Comparison of ENCODE assay signal across 14 mouse cellular contexts in the genomic region with DNA sequence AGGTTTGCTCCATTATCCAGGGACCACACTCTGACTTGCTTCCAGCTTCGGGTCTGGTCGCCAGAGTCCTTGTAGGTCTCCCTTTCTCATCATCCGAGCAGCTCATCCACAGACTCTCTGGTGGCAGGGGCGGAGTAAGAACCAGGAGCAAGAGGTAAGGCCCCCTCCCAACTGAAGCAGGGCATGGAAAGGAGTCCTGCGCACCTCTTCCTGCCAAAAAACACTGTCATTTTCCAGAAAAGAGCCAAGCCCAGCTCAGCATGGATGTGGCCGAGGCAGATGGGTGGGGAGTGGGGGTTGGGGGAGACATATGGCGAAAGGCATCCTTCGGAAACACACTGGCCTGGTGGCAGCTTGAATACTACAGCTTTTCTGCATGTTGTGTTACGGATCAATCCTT. TPM values are rescaled to one million over a fixed set of nuclear protein-coding genes. Genes with fewer than 3 reads are reported as not detected.
DNase-seq lines count a peak whose midpoint lies in the region; ATAC-seq lines count a peak whose summit lies in the region.
"Had no signal": no experiment of that assay in that cellular context is flagged by ENCODE, and none has a peak within 500 bp of the region (broad histone marks: within the 10 kb centered on the region; RNA-seq: fewer than 3 reads in every experiment).

No protein-coding gene starts in this region.

- no peaks in the 10 kb centered on the region; the same call in 1 of the 2 replicates for H3K27me3 ChIP-seq in hindbrain, embryonic 10.5 days (ENCODE audit: insufficient read depth, poor library complexity, severe bottlenecking)
- no peaks in the 10 kb centered on the region for H3K27me3 ChIP-seq in hindbrain, embryonic 11.5 days (ENCODE audit: control insufficient read depth, insufficient read depth, low read length)
- no peaks in the 10 kb centered on the region for H3K27me3 ChIP-seq in hindbrain, embryonic 16.5 days (replicated peaks; ENCODE audit: control insufficient read depth, insufficient read depth, low read length)

- H3K9ac ChIP-seq in hindbrain, embryonic 11.5 days (ENCODE audit: low read depth, low read length): no peak overlapping the region
- H3K9ac ChIP-seq in hindbrain, embryonic 16.5 days (ENCODE audit: low read depth, low read length): peak overlapping the region; percentile 9; the same call in 1 of the 2 replicates
- H3K9ac ChIP-seq: liver, embryonic 14.5 days had no signal

- 78% methylated on average over 9 of the region's 9 CpGs for WGBS in hindbrain, embryonic 10.5 days
- 77% methylated on average over 9 of the region's 9 CpGs for WGBS in hindbrain, embryonic 11.5 days
- WGBS in hindbrain, embryonic 16.5 days: 54% methylated on average over 9 of the region's 9 CpGs

- no peak for ATAC-seq in hindbrain, embryonic 11.5 days (ENCODE audit: low FRiP score)
- peak; percentile 77 for ATAC-seq in cerebellum, adult (ENCODE audit: insufficient number of reproducible peaks, low FRiP score, low TSS enrichment)
- peak; percentile 12; the same call in 1 of the 2 replicates for ATAC-seq in hindbrain, embryonic 16.5 days
- ATAC-seq: intestine, embryonic 16.5 days had no signal

- DNase-seq in hindbrain, embryonic 10.5 days (ENCODE audit: low spot score): no peak
- no peak for DNase-seq in hindbrain, embryonic 11.5 days (ENCODE audit: low spot score)
- DNase-seq in cerebellum, postnatal 36 days: peak; percentile 88 to 90
- DNase-seq in kidney, postnatal 36 days: no peak
- DNase-seq in urinary bladder, postnatal 10 days (ENCODE audit: low spot score): no peak
- DNase-seq in thymus, adult 18-20 months: no peak
- DNase-seq: adrenal gland, adult 8-10 months; lung, postnatal 4 days had no signal

- H3K4me1 ChIP-seq in hindbrain, embryonic 10.5 days (replicated peaks): peaks cover 51% of the 10 kb centered on the region
- H3K4me1 ChIP-seq in hindbrain, embryonic 11.5 days (replicated peaks; ENCODE audit: control insufficient read depth, insufficient read depth, low read length): 0 out of 2 replicates have a peak, but pooled peaks cover 4% of the 10 kb centered on the region
- H3K4me1 ChIP-seq in hindbrain, embryonic 16.5 days (ENCODE audit: control insufficient read depth, insufficient read depth, low read depth, low read length): peaks cover 2% of the 10 kb centered on the region; the same call in 1 of the 2 replicates

- no peak overlapping the region for H3K4me3 ChIP-seq in hindbrain, embryonic 10.5 days
- H3K4me3 ChIP-seq in hindbrain, embryonic 11.5 days (ENCODE audit: low read depth, low read length): no peak overlapping the region
- no peak overlapping the region for H3K4me3 ChIP-seq in hindbrain, embryonic 16.5 days (ENCODE audit: low read length)

- H3K9me3 ChIP-seq in hindbrain, embryonic 10.5 days: no peaks in the 10 kb centered on the region
- no peaks in the 10 kb centered on the region for H3K9me3 ChIP-seq in hindbrain, embryonic 11.5 days (ENCODE audit: control insufficient read depth, low read length)
- H3K9me3 ChIP-seq in hindbrain, embryonic 16.5 days (ENCODE audit: control insufficient read depth, low read length): no peaks in the 10 kb centered on the region

- H3K27ac ChIP-seq in hindbrain, embryonic 10.5 days: peak overlapping the region; percentile 74
- H3K27ac ChIP-seq in hindbrain, embryonic 11.5 days (ENCODE audit: low read depth, low read length): no peak overlapping the region
- H3K27ac ChIP-seq in hindbrain, embryonic 16.5 days (ENCODE audit: low read depth, low read length): peak overlapping the region; percentile 68
- H3K27ac ChIP-seq: liver, embryonic 14.5 days had no signal

- H3K36me3 ChIP-seq in hindbrain, embryonic 10.5 days: 0 out of 2 replicates have a peak, but pooled peaks cover 3% of the 10 kb centered on the region
- no peaks in the 10 kb centered on the region for H3K36me3 ChIP-seq in hindbrain, embryonic 11.5 days (ENCODE audit: control insufficient read depth, insufficient read depth, low read length)
- peaks cover 3% of the 10 kb centered on the region; the same call in 1 of the 2 replicates for H3K36me3 ChIP-seq in hindbrain, embryonic 16.5 days (ENCODE audit: control insufficient read depth, insufficient read depth, low read length)

- no peak overlapping the region for H3K4me2 ChIP-seq in hindbrain, embryonic 11.5 days (replicated peaks; ENCODE audit: low read depth, low read length)
- no peak overlapping the region for H3K4me2 ChIP-seq in hindbrain, embryonic 16.5 days (ENCODE audit: low read length)

RNA-seq across cellular contexts. Expression of a gene that starts 26.5 kb away (rescaled TPM):
- polyA plus RNA-seq in hindbrain, embryonic 10.5 days (2016; fragmentation: Nextera tagmentation; extraction: Ambion mirVana): 41.2 and 87.6 TPM in 2 replicates
- polyA plus RNA-seq in hindbrain, embryonic 11.5 days (2014; fragmentation: Nextera tagmentation; extraction: Ambion mirVana): 45.9 and 68.9 TPM in 2 replicates
- polyA plus RNA-seq in hindbrain, embryonic 16.5 days (2015; fragmentation: Nextera tagmentation; extraction: Ambion mirVana): 24.3 and 31.0 TPM in 2 replicates
- polyA plus RNA-seq: spleen, adult 2 months; testis, adult 2 months had no signal

Comparison
In these comparisons a context has a peak if more than half of its experiments do, and no peak if none do; other contexts are left out.
1. DNase-seq: peak in cerebellum, postnatal 36 days (2 of 2); none in hindbrain, embryonic 10.5 days (single experiment), hindbrain, embryonic 11.5 days (single experiment), kidney, postnatal 36 days (0 of 2), urinary bladder, postnatal 10 days (single experiment) and thymus, adult 18-20 months (0 of 2).